Mouse (Mus musculus): ENCODE results near the gene Cabp2.
"Not testable (repeated sequence)": the region's sequence is repeated elsewhere in the genome, so short reads cannot be mapped to it uniquely, and the experiment has no call there.

Cabp2 gene

DNA sequence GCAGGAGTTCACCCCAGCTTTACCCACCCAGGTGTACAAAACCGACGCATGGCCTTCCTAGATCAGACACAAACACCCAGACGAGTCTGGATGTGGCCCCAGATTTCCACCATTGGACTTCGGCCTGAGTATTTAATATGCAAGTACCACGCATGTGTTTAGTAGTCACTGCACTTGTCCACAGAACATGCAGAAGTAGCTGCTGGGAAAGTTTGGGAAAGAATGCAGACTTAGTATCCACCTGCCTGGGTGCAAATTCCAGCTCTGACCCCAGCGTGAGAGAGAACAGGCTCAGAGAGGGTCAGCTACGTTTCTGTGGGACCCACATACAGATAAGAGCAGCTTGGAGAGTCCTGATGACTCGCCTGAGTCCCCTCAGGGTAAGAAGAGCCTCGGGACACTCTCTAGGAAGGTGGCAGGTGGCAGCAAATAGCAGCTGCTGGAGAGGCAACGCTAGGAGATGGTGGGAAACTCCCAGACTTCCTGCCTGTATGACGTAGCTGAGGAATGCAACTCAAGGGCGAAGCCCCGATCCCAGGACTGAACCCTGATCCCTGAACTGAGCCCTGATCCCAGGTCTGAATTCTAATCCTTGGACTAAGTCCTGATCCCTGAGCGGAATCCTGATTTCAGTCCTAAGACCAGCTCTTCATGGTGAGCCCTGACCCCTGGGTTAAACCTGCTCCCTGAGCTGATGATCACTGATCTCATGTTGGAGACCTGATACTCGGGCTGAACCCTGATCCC is 25.3 kb upstream of the Cabp2 start:
- DNase-seq, result peak; percentile 65

DNA sequence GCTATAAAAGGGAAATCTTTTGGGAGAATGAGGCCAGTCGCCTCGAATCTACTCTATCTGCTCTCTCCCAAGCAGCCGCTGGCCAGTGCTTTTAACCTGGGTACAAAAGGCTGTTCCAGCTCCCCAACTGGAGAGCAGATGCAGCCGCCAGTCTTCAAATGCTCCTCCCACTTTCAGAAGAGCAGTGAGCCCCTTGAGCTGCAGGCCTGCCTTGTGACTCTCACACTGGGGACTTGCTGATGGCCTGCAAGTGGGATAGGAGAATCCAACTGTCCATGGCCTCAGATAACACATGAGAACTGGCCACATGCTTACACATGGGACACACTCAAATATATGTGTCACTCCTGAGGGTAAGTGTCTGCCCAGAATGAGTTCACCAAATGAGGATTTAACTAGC is 24.7 kb upstream of the Cabp2 start:
- DNase-seq, result no peak

DNA sequence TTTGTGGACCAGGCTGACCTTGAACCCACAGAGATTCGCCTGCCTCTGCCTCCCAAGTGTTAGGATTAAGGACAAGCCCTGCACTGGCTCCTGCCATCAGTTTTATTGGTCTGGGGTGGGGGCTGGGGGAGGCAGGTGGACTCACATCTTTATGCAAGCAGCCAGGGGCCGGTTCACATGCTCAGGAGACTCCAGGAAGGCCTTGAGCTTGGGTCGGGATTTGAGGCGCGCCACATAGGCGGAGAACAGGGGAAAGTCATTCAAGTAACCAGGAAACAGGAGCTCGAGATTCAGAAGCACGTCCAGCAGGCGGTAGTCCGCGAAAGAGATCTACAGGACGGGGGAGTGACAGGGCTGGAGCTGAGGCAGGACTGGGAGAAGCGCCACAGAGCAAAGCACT is 24.0 kb upstream of the Cabp2 start:
- no peak for DNase-seq

DNA sequence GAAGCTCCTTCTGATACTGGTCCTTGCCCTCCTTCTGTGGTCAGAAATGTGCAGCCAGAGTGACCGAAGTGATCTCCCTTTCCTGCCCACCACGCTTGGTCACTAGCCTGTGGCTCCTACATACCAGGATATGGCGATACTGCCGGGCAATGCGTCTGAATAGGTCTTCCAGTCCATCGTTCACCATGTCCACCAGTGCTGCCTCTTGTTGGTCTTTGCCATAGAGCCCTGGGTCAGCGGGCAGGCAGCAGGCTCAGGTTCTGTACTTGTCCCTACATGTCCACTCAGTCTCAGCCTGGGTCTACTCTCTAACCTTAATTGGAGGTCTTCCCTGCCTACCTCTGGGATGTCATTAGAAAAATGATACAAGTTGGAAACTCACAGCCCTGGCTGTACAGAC is 23.4 kb upstream of the Cabp2 start:
- no peak for DNase-seq

DNA sequence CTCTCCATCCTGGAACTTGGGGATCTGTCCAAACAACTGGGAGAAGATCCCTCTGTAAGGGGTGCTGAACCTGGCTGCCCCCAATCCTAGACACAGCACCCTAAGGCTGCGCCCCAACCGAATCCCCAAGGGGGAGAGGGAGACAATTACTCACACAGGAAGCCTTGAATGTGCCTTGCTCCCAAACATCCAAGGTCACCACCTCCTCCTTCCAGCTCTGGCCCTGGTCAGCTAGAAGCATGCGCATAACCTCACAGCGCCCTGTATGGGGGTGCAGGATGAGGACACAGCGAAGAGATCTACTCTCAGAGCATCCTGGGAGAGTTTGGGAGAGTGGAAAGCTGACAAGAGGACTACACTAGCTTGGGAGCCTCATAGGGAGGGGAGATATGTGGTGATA is 22.8 kb upstream of the Cabp2 start:
- DNase-seq, result no peak

DNA sequence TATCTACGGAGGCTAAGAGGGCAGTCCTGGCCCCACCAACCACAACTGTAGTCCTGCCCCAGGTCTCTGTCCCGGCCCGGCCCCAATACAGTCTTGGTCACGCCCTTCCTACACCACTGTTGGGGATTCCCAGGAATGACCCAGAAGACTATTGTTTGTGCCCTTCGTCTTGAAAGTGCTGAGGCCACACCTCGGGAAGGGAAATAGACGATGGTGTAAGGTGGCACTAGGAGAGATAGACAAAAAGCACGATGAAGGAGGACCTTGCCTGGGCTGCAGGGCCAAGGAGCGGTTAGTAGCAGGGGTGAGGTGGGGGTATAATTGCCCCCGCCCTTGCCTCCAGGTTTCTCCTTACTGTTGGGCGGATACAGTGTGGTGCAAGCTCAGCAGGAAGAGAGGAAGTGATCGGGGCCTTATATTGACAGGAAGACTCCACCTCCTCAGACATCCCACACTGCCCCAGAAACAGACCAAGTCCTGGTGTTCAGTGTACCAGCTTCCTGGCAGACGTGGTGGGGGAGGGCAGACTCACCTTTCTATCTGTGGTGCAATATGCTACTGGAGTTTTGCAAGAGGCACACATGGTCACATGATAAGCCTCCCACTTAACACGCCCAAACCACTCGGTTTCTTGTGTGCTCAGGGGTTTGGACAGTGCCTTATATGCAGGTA is 22.2 kb upstream of the Cabp2 start, which contains the start of gene Gstp3:
Gene Gstp3 (minus strand): TSS at position 501 of the 672 bp plus-strand sequence.
- no peak for DNase-seq

DNA sequence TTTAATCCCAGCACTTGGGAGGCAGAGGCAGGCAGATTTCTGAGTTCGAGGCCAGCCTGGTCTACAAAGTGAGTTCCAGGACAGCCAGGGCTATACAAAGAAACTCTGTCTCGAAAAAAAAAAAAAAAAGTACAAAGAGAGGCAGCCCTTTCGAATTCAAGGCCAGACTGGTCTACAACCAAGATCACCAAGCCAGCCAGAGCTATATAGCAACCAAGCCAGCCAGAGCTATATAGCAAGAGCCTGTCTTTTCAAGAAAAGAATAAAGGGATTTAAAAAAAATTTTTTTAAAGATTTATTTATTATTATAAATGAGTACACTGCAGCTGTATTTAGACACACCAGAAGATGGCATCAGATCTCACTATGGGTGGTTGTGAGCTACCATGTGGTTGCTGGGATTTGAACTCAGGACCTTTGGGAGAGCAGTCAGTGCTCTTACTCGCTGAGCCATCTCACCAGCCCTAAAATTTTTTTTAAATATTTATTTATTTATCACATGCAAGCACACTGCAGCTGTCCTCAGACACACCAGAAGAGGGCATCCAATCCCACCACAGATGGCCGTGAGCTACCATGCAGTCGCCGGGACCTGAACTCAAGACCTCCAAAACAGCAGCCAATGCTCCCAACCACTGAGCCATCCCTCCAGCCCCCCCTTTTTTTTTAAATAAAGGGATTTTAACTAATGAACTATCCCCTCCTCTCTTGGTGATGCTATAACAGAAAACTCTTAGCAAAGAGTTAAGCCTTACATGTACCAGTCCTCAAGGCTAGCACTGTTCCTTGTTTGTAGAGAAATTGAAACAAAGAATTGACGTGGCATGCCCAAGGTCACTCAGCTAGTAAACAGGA is 21.1 kb upstream of the Cabp2 start:
- not testable (repeated sequence) for DNase-seq

DNA sequence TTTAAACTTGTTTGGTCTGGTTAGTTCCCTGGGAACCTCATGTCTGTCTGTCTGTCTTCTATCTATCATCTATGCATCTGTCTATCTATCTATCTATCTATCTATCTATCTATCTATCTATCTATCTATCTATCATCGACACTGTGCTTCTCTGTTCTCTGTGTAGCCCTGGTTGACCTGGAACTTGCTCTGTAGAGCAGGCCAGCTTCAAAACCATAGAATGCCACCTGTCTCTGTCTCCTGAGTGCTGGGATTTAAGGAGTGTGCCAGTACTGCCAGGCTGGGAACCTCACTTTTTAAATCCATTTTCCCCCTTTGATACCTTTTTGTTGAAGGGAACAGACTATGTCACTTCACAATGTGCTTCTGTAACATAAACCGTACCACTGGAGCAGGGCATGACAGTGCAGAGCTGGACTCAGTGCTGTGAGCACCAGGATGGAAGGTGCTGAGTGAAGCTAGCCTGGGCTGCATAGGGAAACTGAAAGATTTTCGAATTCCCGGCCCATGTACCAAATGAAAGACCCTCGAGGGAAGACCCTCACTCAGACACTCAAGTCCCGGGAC is 20.4 kb upstream of the Cabp2 start:
- no peak for DNase-seq

GRCm38 (mm10) chr19:4063357-4063756 is 18.0 kb upstream of the Cabp2 start:
- not testable (repeated sequence) for DNase-seq

- not testable (repeated sequence) for DNase-seq
These were observed 16.9 kb upstream of the Cabp2 start for GRCm38 (mm10) chr19:4064501-4064900.

DNA sequence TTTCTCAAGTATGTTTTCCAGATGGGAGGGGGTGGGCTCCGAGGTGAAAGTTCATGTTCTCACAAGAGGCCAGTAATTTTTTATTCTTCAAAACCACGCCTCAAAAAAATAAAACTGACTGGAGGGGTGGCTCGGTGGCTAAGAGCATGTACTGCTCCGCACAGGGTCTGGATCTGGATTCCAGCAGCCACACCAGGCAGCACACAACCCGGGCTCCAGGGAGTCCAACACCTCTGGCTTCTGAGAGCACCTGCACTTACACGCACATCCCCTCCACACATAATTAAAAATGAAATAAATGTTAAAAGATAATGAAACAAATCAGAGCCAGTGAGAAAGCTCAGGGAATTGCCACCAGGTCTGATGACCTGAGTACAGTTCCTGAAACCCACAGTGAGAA is 15.1 kb upstream of the Cabp2 start:
- DNase-seq, result peak in 1 of 2 experiments; percentile 44

GRCm38 (mm10) chr19:4066877-4067276 is 14.5 kb upstream of the Cabp2 start:
- DNase-seq, result no peak

DNA sequence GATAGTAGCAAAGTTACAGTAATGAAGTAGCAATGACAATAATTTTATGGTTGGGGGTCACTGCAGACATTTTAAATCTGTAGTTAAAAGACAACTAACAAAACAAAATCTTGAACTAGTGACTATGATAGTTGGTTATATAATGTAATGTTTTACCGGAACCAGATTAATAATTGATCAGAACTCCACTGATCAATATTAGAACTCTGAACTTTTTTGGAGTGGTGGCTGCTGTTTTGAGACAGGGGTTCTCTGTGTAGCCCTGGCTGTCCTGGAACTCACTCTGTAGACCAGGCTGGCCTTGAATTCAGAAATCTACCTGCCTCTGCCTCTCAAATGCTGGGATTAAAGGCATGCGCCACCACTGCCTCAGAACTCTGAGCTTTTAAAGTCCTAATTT is 13.1 kb upstream of the Cabp2 start:
- not testable (repeated sequence) for DNase-seq

DNA sequence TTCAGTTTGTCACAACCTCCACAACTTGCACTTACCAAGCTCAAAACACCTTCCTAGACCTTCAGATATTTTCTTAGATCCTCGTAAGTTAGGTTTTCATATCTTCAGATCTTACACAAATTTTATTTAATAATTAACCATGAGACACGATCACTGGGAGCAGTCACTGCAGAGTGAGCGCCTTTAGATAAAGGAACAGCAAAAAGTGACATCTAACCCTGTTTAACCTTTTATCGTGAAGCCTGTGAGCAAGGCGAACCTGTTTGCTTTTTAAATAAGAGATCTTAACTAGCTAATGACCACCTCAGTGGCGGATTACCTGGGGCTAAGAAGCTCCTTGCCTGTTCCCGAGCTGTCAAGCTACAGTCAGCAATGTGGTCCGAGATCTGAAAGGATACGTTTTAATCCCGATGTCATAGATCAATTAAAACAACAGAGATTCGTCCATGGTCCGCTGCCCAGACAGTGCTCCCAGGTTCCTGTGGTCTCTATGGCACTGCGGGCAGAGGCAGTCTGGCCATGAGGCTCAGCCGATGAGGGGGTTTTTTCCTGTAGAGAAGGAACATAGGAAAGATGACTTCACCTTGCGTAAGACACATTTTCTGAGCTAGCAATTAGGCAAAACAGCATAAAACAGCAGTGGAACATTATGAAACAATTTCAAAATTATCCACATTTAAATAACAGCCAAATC is 12.5 kb upstream of the Cabp2 start:
- DNase-seq, result no peak

GRCm38 (mm10) chr19:4070311-4070710 is 11.1 kb upstream of the Cabp2 start:
- peak in 1 of 2 experiments; percentile 54 for DNase-seq

DNA sequence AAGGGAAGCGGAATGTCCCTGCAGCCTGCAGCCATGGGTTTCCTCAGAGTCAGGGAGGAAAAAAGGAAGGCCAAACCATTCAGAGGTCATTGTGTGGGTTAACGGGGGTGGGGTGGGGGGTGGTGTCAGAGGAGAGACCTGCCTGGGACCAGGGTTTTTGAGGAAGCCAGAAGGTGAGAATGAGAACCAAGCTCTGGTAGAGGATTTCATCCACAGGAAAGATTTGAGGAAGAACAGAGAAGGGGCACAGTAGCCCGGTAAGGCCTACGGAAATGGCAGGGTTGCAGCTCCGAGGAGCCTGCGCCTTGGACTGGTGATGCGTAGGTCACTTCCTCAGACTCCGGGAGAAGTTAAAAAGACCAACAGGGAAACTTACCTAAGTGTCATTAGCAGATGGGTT is 10.6 kb upstream of the Cabp2 start:
- DNase-seq, result no peak

DNA sequence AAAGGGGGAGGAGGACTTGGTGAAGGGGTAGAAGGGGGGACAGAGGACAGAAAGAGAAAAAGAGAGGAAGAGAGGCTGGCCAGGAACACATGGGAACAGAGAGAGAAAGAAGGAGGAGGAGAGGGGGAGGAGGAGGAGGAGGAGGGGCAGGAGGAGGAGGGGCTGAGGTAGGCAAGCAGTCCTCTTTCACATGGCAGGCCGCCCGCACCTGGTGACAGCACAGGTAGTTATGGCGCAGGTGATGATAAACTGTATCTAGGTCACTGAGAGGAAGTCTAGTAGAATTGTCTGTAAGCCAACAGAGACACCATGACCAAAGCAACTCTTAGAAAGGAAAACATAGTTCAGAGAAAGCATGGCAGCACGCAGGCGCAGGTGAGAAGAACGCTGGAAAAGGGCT is 10.0 kb upstream of the Cabp2 start:
- peak in 1 of 2 experiments; percentile 59 for DNase-seq

GRCm38 (mm10) chr19:4072706-4073424 is 8.5 kb upstream of the Cabp2 start:
- DNase-seq, result peak; percentile 44 to 48

DNA sequence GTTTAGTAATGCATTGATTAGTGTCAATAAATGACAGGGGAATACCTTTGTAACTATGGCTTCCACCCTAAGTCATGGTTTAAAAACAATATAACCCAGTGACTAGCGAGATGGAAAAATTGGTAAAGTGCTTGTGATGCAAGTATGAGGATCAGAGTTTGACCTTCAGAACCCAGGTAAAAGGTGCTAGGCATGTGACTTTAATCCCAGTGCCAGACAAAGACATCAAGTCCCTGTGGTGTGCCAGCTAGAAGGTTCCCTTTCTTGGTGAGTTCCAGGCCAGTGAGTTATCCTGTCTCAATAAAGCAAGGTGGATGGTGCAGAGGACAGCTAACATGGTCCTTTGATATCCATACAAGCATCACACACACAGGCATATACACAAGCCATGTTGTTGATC is 5.8 kb upstream of the Cabp2 start:
- DNase-seq, result peak; percentile 58 to 65

DNA sequence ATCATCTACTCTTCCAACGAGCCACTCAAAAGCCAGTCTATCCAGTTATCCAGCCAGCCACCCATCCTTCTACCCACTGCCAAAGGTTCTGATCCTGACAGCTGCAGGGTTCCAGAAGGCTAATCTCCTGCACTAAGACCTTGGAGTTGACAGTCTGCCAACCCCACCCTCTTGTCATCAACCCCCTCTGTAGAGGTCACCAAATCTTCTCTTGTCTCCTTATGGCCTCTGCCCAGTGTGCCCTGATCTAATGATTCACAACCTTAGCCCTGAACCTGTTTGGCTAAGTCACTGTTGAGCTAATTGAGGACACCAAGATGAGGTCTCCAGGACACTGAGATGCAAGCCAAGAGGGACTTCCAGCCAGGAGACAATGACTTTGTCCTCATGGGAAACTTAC is 1.8 kb upstream of the Cabp2 start:
- DNase-seq, result peak in 1 of 2 experiments; percentile 57

- DNase-seq, result peak in 1 of 2 experiments; percentile 68
These were observed 818 bp upstream of the Cabp2 start for GRCm38 (mm10) chr19:4080511-4081009.
